Mouse (Mus musculus) kidney, adult 2 months (tissue): ENCODE results near the gene Rnf24.

Experiments
- CTCF ChIP-seq: fragments of 200-500 bp; conservative IDR thresholded peaks from 2 replicates; pipeline ENCODE4 v1.5.1; 2011; ENCODE audit warnings: low read depth, mild to moderate bottlenecking, control low read depth, low read length, moderate library complexity, mixed read lengths; ENCODE audit not compliant: insufficient read depth, insufficient read length
- POLR2A ChIP-seq: fragments of 200-500 bp; IDR thresholded peaks from one replicate; pipeline ENCODE4 v1.6.1; 2011; ENCODE audit warnings: low read depth, low read length, control low read depth

DNA sequence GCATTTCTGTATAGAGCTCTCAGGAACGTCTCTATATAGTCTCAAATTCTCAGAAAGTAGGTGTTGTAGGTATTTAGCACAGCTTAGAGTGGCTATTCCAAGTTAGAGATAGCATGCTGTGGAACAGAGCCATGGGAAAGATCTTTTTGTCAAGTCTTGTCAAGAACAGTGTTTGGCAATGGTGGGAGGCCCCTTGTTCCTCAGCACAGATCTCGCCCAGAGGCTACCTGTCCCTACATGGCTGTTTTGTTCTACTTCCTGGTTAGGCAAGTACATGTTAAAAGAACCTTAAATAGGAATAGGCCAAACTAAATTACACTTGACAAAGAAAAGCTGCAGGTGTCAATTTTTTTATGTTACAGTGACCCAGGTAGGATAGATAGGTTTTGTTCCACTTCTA is 52.2 kb downstream of the Rnf24 start:
- no peak for TF ChIP-seq CTCF
- no peak for TF ChIP-seq POLR2A
